Mouse (Mus musculus): ENCODE data around the gene Atp6v1g2.

Atp6v1g2 gene

DNA sequence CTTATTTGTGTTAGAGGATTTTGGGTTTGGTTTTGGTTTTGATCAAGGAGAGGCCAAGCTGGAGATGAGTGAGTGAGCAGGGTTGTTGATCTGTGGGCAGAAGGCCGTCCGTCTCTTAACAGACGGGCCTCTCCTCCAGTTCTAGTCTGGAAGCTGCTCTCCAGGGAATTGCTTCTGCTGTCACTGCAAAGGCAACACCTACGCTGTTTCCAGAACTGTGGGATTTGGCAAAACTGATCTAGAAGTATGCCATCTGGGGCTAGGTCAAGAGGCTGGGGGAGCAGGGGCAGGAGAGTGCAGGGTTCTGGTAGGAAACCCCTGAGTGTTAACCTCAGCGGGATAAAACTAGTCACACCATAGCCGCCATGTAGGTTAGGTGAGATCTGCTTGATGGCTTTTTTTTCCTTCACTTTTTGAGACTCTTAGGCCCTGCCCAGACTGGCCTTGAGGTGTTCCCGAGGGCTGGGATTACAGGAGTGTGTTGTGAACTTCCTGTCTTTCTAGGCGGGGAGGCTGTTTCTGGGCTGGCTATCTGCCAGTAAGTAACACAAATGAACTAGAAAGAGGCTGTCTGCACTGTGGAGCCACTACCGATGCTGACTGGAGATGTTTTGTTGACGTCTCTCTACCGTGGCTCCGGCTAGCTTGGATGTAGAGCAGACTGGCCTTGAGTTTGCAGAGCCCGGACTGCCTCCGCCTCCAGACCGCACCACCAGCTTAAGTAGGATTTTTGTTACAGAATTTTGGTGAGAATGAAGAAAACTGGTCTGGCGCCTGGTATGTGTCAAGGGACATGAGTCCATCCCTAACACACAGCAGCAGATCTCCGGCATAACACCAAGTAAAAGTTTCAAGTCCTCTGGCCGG, at the start of gene Atp6v1g2:
Atp6v1g2 (plus strand) TSS at position 547 of the 867 bp plus-strand sequence.
- DNase-seq (ENCODE audit: low spot score in 2 of 2): no peak

DNA sequence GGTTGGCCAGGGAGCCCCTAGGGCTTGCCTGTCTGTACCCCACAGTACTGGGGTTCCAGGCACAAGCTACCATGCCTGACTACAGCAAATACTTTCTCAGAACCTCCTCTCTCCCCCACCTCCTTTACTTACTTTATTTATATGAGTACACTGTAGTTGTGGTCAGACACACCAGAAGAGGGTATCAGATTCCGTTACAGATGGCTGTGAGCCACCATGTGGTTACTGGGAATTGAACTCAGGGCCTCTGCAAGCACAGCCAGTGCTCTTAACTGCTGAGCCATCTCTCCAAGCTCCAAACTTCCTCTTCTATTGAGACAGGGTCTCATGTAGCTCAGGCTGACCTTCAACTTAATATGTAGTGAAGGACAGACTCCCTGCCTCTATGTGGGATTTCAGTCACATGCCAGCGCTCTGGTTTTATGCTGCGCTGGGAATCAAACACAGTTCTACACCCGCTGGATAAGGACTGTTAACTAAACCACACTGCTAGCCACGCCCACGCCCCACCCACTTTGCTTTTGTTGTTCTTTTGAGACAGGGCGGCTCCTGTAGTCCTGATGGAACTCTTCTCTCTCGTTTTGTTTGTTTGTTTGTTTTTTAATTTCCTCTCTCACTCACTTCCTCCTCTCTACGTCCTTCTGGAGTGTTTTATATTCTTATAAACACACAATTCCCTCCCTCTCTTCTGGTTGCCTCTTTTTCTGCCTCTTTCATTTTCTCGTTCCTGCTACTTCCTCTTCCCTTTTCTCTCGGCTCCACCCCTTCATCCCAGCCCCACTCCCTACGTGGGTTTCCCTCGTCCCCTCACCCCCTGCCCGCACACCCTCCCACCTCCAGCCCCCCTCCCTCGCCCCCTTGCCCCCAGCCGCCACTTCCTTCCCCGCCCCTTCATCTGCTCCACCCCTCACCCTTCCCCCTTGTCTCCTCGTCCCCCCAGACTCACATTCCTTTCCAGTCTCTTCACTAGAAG, 47.5 kb upstream of the Atp6v1g2 start:
- DNase-seq (ENCODE audit: low spot score in 2 of 2): no peak

DNA sequence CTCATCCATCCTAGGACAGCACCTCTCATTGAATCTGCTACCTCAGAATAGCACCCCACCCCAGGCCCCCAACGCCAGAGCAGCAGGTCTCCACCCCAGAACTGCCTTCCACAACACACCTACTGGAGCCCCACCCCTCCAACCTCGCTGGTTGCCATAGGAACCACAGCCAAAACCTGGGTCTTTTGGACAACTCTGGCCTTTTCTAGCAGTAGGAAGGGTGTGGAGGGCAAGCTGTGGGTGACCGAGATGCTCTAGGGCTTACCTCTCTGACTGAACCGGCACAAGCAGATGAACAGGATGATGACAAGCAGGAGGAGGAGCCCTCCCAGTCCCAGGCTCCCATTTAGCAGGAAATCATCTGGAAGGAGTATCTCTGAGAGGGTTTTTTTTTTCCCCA, 46.8 kb upstream of the Atp6v1g2 start:
- no peak for DNase-seq (ENCODE audit: low spot score in 2 of 2)

DNA sequence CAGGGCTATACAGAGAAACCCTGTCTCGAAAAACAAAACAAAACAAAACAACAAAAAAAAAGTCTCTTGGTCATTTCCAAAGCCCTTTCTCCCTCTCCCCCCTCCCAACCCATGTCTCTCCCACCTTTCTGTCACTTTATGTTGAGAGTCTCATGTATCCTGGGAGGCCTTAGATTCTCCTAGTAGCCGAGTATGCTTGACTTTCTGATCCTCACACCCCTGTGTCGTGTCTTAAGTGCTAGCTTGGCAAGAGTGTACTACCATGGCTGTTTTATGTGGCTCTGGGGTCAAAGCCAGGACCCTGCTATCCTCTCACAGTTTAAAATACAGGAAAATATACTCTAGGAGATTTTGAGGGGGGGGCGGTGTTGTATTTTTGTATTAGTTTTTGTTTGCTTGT, 46.1 kb upstream of the Atp6v1g2 start:
- no peak for DNase-seq (ENCODE audit: low spot score in 2 of 2)

DNA sequence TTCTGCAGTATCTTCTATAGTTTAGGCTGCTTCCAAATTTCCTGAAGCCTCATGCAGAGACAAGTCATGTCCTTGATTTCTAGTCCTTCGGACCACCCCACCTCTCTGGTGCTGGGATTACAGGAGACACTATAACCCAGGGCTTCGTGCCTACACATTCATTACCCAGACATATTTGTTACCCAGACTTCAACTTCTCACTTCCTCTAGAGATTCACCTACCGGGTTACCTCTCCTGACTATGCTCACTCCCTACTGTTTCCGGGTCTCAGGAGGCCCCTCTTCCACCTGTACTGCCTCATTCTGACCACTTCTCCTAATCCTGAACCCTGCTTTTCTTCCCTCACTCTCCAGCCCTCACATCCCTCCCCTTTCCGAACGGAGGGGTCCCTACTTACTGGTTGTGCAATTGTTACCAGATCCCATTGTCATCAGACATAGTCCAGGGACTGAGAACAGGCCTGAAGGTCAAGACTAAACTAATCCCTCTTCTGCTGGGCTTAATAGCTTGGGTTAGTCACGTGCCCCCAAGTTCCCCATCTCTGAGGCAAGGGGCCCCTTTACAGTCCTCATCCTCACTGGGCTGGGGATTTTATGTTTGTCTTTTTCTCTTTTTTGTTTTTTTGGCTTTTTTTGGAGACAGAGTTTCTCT, 45.4 kb upstream of the Atp6v1g2 start, which contains the start of gene Lst1:
Lst1 (minus strand) TSS at position 481 of the 652 bp plus-strand sequence.
- no peak for DNase-seq (ENCODE audit: low spot score in 2 of 2)

DNA sequence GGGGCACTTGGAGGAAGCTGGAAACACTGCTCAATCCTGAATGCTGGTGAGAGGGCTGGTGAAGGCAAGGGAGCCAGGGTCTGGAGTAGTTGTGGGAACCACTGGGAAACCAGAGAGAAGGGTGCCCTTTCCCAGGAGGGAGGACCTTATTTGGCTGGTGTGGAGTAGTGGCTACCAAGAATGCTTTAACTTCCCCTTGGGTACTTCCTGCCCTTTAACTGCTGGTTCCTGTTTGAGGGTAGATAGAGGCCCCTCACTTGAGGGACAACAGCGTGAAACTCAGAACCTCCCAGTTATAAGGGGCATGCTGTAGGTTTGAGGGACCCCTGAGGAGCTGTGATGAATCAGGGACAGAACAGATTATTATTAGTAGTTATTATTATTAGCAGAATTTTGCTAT, 44.3 kb upstream of the Atp6v1g2 start:
- no peak for DNase-seq (ENCODE audit: low spot score in 2 of 2)

DNA sequence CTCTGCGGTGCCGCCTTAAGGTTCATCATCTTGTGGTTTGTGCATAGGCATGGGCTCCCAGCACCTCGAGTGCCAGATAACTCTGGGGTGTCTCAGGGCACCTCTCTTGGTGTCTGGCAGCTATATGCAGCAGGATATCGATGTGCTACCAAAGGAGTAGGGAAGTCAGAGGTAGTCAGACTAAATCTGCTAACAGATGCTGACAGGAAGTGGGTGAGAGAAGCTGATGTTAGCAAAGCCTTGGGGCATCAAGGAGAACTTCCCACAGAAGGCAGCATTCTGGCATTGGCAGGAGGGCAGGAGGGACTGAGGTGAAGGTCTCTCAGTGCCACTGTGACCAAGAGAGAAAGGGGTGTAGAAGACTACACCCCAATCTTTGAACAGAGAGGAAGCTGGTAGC, 43.4 kb upstream of the Atp6v1g2 start:
- DNase-seq (ENCODE audit: low spot score in 2 of 2): no peak

DNA sequence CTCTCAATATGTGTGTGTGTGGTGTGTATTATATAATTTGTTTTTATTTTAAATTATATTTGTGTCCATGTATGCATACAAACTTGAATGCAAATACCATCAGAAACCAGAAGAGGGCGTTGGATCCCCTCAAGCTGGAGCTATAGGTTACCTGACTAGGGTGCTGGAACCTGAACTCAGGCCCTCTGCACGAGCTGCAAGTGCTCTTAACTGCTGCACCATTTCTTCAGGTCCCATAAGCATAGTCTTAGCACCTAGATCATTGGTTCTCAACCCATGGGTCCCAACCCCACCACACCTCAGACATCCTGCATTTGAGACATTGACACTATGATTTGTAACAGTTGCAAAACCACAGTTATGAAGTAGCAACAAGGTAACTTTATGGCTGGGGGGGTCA, 41.7 kb upstream of the Atp6v1g2 start:
- no peak for DNase-seq (ENCODE audit: low spot score in 2 of 2)

DNA sequence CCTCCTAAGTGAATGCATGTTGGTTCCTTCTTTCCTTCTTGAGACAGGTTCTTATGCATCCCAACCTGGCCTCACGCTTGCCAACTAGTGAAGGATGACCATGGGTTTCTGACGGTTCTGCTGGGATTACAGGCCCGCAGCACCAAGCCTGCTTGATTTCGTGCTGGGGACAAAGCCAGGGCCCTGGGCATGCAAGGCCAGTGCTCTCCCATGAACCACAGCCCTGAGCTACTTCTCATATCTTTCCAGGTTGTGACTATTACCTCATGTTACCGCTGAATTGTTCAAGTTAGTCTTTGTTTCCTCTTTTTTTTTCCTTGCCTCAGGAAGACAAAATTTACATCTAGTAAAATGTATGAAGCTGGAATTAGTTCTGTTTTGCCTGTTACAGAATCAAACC, 40.5 kb upstream of the Atp6v1g2 start:
- DNase-seq (ENCODE audit: low spot score in 2 of 2): no peak

DNA sequence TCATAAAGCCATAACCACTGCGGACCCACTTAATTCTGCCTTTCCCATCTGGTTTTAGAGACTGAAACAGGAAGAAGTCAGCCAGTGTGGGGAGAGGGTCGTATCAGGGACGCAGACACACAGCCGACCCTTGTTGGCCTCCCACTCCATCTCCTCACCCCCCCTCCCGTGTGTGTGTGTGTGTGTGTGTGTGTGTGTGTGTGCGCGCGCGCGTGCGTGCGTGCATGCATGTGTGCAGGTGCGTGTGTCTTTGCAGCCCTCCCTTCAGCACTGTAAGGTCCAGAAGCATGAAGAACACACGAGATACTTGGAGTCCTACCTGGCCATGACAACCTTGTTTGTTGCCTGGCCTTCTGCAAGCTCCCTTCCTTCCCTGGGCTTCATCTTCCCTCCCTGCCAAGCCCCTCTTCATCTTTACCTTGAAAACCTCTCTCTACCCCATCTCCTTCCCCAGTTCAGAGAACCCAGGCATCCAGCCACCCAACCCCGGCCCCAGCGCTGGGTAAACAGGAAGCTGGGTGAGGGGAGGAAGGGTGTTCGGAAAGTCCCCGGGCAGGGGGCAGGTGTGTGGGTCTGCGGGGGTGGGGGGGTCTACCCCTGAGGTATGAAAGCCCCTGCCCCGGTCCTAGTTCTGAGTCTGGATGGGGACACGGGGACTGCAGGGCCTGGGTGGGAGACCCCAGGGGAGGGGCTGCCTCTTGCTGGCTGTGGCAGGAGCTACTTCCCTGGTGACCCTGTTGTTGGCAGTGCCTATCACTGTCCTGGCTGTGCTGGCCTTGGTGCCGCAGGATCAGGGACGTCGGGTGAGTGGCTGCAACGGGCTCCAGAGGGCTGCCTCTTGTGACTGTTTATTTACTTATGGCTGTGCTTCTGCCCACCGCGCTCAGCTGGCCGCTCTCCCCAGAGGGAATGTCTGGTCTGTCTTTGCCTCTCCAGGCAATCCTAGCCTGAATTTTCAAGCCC, 39.3 kb upstream of the Atp6v1g2 start, which contains the start of gene Ltb:
Ltb (plus strand) TSS at position 559 of the 963 bp plus-strand sequence.
- no peak for DNase-seq (ENCODE audit: low spot score in 2 of 2)

DNA sequence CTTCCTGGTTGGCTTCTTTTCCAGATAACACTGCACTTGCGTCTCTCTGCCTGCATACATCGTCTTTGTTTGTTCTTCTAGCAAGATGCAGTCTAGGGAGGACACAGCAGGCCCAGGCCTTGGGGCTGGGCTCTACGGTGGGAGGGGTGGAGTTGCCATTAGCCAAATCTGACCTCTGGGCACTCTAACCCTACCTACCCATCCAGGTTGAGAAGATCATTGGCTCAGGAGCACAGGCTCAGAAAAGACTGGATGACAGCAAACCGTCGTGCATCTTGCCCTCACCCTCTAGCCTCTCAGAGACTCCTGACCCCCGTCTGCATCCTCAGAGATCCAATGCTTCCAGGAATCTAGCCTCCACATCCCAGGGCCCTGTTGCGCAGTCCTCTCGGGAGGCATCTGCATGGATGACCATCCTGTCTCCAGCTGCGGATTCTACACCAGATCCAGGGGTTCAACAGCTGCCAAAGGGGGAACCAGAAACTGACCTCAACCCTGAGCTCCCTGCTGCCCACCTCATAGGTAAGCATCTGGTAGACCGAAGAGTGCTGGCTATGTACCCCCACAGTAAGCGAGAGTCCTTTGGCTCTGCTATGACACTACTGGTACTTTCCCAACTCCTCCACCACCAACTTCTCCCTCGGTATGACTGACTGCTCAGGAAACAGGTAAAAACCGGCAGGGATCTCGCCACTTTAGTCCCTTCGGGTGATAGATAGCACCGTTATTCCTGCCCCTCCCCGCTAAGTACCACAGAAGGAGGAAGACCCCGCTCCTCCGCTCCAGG, 38.4 kb upstream of the Atp6v1g2 start:
- DNase-seq (ENCODE audit: low spot score in 2 of 2): no peak

DNA sequence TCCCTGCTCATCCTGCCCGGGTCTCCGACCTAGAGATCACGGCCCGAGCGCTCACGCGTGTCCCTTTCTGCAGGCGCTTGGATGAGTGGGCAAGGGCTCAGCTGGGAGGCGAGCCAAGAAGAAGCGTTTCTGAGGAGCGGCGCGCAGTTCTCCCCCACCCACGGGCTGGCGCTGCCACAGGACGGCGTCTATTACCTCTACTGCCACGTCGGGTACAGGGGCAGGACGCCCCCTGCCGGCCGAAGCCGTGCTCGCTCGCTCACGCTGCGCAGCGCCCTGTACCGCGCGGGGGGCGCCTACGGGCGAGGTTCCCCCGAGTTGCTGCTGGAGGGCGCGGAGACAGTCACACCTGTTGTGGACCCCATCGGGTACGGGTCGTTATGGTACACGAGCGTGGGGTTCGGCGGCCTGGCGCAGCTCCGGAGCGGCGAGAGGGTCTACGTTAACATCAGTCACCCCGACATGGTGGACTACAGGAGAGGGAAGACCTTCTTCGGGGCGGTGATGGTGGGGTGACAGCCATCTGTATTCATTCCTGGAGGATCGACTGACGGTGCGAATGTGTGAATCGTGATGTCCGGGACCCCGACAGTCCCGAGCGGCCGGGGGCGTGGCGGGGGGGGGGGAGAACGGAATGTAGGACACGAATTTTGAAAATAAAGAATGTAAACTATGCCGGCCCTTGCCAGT, 37.7 kb upstream of the Atp6v1g2 start:
- peak; percentile 65 to 76 for DNase-seq (ENCODE audit: low spot score in 2 of 2)

DNA sequence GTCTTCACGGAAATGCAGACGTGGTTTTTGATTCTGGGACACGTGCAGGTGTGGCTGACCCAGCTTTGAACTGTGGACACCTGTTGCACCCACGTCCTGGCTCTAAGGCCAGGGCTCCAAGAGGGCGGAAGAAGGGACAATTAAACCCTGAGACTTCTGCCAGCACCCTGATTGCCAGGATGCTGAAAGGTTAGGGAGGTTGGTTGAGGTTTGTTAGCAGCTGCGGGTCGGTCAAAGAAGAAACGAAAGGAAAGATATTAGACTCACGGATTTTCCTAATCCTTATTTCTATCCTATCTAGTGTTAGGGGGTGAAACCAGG, 37.2 kb upstream of the Atp6v1g2 start:
- DNase-seq (ENCODE audit: low spot score in 2 of 2): no peak

DNA sequence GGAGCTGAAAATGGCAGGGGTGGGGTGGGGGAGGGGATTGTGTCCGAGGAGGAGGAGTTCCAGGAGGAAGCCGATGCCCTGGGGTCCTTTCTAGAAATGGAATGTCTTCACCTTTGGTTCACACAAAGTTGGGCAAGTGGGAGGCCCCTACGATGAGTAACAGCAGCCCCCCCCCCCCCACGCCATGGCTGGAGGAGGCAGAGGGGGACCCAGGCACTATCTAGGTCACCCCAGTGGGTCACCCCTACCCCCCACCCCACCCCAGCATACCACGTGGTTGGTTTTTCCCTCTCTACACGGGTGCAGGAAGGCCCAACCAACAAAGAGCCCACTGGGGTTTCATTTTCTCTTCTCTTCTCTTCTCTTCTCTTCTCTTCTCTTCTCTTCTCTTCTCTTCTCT, 36.3 kb upstream of the Atp6v1g2 start:
- no peak for DNase-seq (ENCODE audit: low spot score in 2 of 2)

DNA sequence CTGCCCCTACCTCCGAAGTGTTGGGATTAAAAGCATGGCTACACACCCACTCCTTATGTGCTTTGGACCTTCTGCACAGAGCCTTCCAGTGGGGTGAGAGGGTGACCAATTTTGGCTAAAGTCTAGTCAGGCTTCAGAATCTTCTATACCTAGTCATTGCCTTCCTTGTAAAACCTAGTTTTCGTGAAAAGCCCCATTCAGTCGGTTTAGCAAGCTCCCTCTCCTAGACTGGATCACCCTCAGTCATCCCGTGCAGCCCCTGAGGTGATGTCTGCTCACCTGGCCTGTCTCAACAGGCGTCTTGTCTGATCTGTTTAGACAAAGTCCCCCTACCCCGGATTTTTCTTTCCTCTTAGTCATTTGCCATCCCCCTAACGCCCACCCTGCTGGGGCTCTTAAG, 35.4 kb upstream of the Atp6v1g2 start:
- no peak for DNase-seq (ENCODE audit: low spot score in 2 of 2)

DNA sequence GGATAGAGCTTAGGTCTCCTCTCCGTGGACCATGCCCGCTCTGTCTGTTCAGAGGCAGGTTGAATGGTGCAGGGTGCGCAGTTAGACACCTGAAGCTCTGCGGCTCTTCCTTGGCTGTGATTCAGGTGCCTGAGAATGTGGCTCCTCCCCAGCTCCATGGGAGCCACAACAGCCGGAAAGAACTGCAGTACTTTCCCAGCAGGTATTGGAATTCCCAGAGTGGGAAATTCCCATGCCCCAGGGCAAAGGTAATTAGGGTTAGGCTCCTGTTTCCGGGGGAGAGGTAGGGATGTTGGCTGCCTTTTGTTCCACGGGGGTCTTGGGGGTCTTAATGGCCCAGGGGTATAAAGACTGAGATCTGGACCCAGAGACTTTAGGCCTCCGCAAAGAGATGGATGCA, 34.5 kb upstream of the Atp6v1g2 start:
- DNase-seq (ENCODE audit: low spot score in 2 of 2): no peak

DNA sequence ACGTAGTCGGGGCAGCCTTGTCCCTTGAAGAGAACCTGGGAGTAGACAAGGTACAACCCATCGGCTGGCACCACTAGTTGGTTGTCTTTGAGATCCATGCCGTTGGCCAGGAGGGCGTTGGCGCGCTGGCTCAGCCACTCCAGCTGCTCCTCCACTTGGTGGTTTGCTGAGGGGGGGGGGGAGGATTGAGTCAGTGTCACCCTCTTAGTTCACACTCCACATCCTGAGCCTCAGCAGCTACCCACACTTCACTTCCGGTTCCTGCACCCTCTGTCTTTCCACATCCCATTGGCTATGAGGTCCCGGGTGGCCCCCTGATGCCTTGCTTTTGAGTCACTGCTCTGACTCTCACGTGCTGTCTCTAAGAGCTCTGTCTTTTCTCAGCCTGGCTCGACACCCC, 33.1 kb upstream of the Atp6v1g2 start:
- no peak for DNase-seq (ENCODE audit: low spot score in 2 of 2)

DNA sequence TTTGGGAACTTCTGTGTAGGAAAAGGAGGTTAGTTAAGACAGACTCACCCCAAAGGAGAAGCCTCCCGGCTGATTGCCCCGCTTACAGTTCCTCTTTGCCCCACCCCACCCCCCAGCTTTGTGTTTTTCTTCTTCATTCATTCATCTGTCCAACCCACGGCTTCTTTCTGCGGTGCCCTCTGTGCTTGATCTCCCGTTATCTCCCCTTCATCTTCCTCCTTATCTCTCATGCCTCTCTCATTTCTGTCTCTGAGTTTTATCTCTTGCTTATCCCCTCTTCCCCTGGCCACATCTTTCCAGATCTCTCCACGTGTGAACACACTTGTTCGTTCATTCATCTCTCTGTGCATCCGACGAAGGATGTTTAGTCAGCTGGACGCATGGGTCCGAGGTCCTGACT, 32.3 kb upstream of the Atp6v1g2 start:
- DNase-seq (ENCODE audit: low spot score in 2 of 2): no peak

DNA sequence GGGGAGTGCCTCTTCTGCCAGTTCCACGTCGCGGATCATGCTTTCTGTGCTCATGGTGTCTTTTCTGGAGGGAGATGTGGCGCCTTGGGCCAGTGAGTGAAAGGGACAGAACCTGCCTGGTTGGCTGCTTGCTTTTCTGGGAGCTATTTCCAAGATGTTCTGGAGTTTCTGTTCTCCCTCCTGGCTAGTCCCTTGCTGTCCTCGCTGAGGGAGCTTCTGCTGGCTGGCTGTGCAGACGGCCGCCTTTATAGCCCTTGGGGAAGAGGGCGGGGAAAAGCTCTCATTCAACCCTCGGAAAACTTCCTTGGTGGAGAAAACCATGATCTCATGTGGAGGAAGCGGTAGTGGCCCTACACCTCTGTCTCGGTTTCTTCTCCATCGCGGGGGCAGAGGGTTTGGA, 31.7 kb upstream of the Atp6v1g2 start, which contains the start of gene Tnf:
Tnf (minus strand) TSS at position 221 of the 400 bp plus-strand sequence.
- no peak for DNase-seq (ENCODE audit: low spot score in 2 of 2)

Data from frontal cortex, postnatal 10 days (tissue).